Mouse (Mus musculus) spleen, adult 2 months (tissue): Measurements from ENCODE around the gene Arpc2. TPM values are rescaled to one million over a fixed set of nuclear protein-coding genes. Genes with fewer than 3 reads are reported as not detected.

Experiments
- DNase-seq, 2 experiments: peaks; one replicate each; pipeline versions ENCODE4 v3.0.0 to v3.0.0-alpha.2; 2012 to 2021; ENCODE audit warnings: low spot score in 2 of 2, low read depth in 1 of 2
- H3K27ac ChIP-seq: fragments of 200-500 bp; 2 replicates; pipeline ENCODE4 v1.5.1; 2012; ENCODE audit warnings: low read length, inconsistent platforms; ENCODE audit not compliant: insufficient read depth
- H3K27me3 ChIP-seq: fragments of 200-500 bp; 2 replicates; pipeline ENCODE4 v1.6.1; 2012; ENCODE audit warnings: mild to moderate bottlenecking, moderate library complexity, low read length, inconsistent platforms; ENCODE audit not compliant: control insufficient read depth, insufficient read depth
- H3K36me3 ChIP-seq: fragments of 200-500 bp; 2 replicates; pipeline ENCODE4 v1.6.1; 2012; ENCODE audit warnings: mild to moderate bottlenecking, low read length, inconsistent platforms; ENCODE audit not compliant: control insufficient read depth, insufficient read depth
- H3K4me1 ChIP-seq: fragments of 200-500 bp; 2 replicates; pipeline ENCODE4 v1.6.1; 2011; ENCODE audit warnings: inconsistent platforms; ENCODE audit not compliant: control insufficient read depth, insufficient read depth, insufficient read length
- H3K4me3 ChIP-seq: fragments of 200-500 bp; 2 replicates; pipeline ENCODE4 v1.5.1; 2011; ENCODE audit warnings: mild to moderate bottlenecking, inconsistent platforms; ENCODE audit not compliant: insufficient read depth, insufficient read length; ENCODE audit errors: extremely low read depth
- CTCF ChIP-seq: fragments of 200-500 bp; IDR thresholded peaks from 2 replicates; pipeline ENCODE4 v1.5.1; 2011; ENCODE audit warnings: mild to moderate bottlenecking, inconsistent platforms; ENCODE audit not compliant: insufficient read depth, insufficient read length, insufficient replicate concordance; ENCODE audit errors: extremely low read depth
- POLR2A ChIP-seq: fragments of 200-500 bp; IDR thresholded peaks from 2 replicates; pipeline ENCODE4 v1.6.1; 2011; ENCODE audit warnings: low read depth, low read length, inconsistent platforms
- WGBS: fragments of 180-500 bp; shearing (Covaris S2); methylation state at CpG from one replicate; pipeline ENCODE4 v1.1.7; 2018; 5-methylcytosine and 5-hydroxymethylcytosine counted together
- polyA plus RNA-seq: library from polyadenylated mRNA; depleted of rRNA; stranded (reverse); fragments of >200 nt; gene quantifications from 2 replicates; pipeline ENCODE4 v1.2.3, GENCODE M21; 2012

Gene Arpc2
- polyA plus RNA-seq, 1 experiment: 186 TPM

DNA sequence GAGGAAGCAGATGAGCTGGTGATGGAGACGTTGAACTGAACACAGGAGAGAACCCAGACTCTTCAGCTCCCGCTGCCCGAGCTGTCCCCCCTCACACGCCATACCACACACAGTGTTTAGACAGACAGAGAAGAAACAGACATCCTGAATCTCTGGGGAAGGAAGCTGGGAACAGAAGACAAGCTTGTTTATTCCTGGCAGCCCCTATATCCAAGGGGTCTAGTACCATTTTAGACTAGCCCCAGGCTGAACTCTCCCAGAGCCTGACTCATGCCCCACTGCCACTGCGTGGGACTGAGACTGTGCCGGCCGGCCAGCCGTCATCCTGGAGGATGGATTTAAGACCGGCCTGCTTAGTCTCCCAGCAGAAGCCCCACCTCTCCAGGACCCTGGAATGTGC lies 39.1 kb downstream of the Arpc2 start:
- Histone ChIP-seq H3K4me1 (no peaks in the 10 kb centered on the region), H3K27me3 (no peaks in the 10 kb centered on the region), H3K36me3 (peaks cover 3% of the 10 kb centered on the region), H3K4me3 (no peak overlapping the region), H3K27ac (no peak overlapping the region)
- no peak for DNase-seq
- WGBS: 34% methylated on average over 9 of the region's 9 CpGs
- TF ChIP-seq CTCF (no peak), POLR2A (no peak)

DNA sequence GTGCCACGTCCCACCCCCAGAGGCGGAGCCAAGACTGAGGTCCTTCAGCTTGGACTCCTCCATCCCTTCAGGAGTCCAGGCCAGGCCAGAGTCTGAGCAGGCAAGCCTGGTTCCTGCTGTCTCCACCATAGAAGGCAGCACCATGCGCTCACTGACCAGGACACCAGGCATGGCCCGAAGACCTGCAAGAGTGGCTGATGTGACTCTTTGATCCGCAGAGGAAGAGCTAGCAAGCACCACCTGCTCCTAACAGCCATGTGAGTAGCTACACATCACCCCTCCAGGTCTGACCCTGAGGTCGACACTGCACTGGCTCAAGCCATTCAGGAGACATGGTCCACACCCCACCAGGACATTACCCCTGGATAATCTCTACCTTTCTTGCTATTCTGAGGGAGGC lies 41.2 kb downstream of the Arpc2 start:
- no peak for DNase-seq
- no peak for TF ChIP-seq POLR2A
- no peak for TF ChIP-seq CTCF
- Histone ChIP-seq H3K36me3 (peaks cover 21% of the 10 kb centered on the region), H3K27me3 (no peaks in the 10 kb centered on the region), H3K27ac (no peak overlapping the region), H3K4me3 (no peak overlapping the region), H3K4me1 (no peaks in the 10 kb centered on the region)
- 80% methylated on average over 6 of the region's 6 CpGs for WGBS

DNA sequence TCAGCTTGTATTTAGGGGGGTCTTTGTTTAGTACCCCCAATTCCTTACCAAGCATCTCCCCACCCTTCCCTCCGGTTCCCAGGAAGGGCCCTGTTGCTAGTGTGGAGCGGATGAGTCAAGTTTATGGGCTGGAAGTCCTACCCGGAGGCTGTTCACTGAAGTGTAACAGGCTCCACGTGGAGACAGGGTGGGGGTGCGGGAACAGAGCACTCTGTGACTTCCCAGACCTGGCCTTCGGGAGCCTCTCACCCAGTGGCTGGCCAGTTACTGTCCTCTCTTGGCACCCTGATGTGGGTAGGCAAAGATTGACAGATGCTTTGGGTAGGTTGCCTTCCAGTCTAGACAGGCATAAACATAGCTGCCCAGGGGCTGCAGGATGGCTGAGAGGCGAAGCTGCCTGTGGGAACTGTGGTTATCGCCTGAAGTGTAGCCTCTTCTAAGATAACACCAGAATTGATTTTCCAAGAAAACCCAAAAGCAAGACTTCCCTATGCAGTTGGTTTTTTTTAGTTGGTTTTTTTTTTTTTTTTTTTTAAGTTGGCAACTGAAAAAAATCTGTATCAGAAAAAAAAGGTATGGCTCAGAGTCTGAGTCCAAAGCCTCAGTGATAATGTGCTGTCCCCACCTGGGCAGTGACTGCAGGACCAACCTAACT lies 42.1 kb downstream of the Arpc2 start:
- Histone ChIP-seq H3K4me1 (no peaks in the 10 kb centered on the region), H3K27ac (no peak overlapping the region), H3K27me3 (no peaks in the 10 kb centered on the region), H3K36me3 (peaks cover 25% of the 10 kb centered on the region), H3K4me3 (no peak overlapping the region)
- no peak for DNase-seq
- whole genome bisulfite sequencing: 80% methylated on average over 8 of the region's 8 CpGs
- TF ChIP-seq POLR2A: no peak

GRCm38 (mm10) chr1:74278538-74278937 lies 42.7 kb downstream of the Arpc2 start, which contains the start of gene Gpbar1:
TSS of gene Gpbar1 (plus strand) at chr1:74278550.
- Histone ChIP-seq H3K36me3 (peaks cover 25% of the 10 kb centered on the region), H3K4me1 (no peaks in the 10 kb centered on the region; the same call in 1 of the 2 replicates), H3K4me3 (no peak within 1 kb of the TSS), H3K27ac (no peak within 1 kb of the TSS), H3K27me3 (no peaks in the 10 kb centered on the region)
- WGBS: 93% methylated on average over 10 of the region's 10 CpGs
- no peak for DNase-seq
- TF ChIP-seq CTCF: no peak

DNA sequence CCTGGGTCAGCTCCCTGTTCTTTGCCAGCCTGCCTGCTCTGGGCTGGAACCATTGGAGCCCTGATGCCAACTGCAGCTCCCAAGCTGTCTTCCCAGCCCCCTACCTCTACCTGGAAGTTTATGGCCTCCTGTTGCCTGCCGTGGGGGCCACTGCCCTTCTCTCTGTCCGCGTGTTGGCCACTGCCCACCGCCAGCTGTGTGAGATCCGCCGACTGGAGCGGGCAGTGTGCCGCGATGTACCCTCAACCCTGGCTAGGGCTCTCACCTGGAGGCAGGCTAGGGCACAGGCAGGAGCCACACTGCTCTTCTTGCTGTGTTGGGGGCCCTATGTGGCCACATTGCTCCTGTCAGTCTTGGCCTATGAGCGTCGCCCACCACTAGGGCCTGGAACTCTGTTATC lies 43.1 kb downstream of the Arpc2 start:
- DNase-seq: no peak
- H3K4me1 ChIP-seq: peaks cover 3% of the 10 kb centered on the region; the same call in 1 of the 2 replicates
- H3K27me3 ChIP-seq: no peaks in the 10 kb centered on the region
- peaks cover 25% of the 10 kb centered on the region for H3K36me3 ChIP-seq
- no peak overlapping the region for H3K27ac ChIP-seq
- no peak overlapping the region for H3K4me3 ChIP-seq
- TF ChIP-seq POLR2A (no peak), CTCF (no peak)
- 93% methylated on average over 11 of the region's 11 CpGs for WGBS

- no peak overlapping the region for H3K4me3 ChIP-seq
- no peak for DNase-seq
- H3K4me1 ChIP-seq: peaks cover 6% of the 10 kb centered on the region; the same call in 1 of the 2 replicates
- no peak for TF ChIP-seq POLR2A
- no peaks in the 10 kb centered on the region for H3K27me3 ChIP-seq
- peaks cover 25% of the 10 kb centered on the region for H3K36me3 ChIP-seq
- 95% methylated on average over 14 of the region's 14 CpGs for WGBS
- H3K27ac ChIP-seq: no peak overlapping the region
These were observed 44.9 kb downstream of the Arpc2 start for GRCm38 (mm10) chr1:74280591-74281325.

GRCm38 (mm10) chr1:74281372-74281771 lies 45.5 kb downstream of the Arpc2 start:
- Histone ChIP-seq H3K4me1 (peaks cover 6% of the 10 kb centered on the region; the same call in 1 of the 2 replicates), H3K36me3 (peaks cover 25% of the 10 kb centered on the region), H3K27ac (no peak overlapping the region), H3K27me3 (no peaks in the 10 kb centered on the region), H3K4me3 (no peak overlapping the region)
- no peak for DNase-seq
- WGBS: 92% methylated on average over 2 of the region's 2 CpGs
- TF ChIP-seq POLR2A: no peak
- no peak for TF ChIP-seq CTCF
